26 mouse cellular contexts compared by ENCODE assay signal in the genomic region with DNA sequence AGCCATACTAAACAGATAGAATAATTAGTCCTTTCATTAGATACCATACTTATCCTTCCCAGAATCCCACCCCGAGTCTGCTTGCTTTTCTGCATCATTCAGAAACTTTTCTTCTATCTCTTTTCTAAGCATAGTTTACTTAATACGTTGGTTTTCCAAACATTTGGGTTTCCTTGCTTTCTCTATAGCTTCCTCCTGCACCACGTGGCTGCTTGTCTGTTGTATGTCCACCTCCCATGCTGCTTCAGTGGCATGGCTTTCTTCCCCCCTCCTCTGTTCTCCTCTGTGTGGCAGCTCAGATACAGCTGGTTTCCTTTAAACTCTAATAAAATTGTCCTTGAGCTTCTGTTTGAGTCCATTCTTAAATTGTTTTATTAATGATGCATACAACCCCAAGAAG. TPM values are rescaled to one million over a fixed set of nuclear protein-coding genes. Genes with fewer than 3 reads are reported as not detected.
A peak's percentile ranks its signal among the peaks of the same experiment; 100 is the strongest.
DNase-seq lines count a peak whose midpoint lies in the region; ATAC-seq and TF ChIP-seq lines count a peak whose summit lies in the region.
"Had no signal": no experiment of that assay in that cellular context is flagged by ENCODE, and none has a peak within 500 bp of the region (broad histone marks: within the 10 kb centered on the region; RNA-seq: fewer than 3 reads in every experiment).

No protein-coding gene starts in this region.

- no peak for ATAC-seq in forebrain, embryonic 11.5 days (replicated peaks; ENCODE audit: low FRiP score)
- ATAC-seq in forebrain, embryonic 14.5 days: no peak
- no peak for ATAC-seq in kidney, postnatal 0 days (replicated peaks; ENCODE audit: low FRiP score, low read depth)
- no peak for ATAC-seq in kidney, embryonic 16.5 days (ENCODE audit: low FRiP score, low TSS enrichment)
- ATAC-seq in midbrain, embryonic 11.5 days (ENCODE audit: low FRiP score): no peak
- ATAC-seq in midbrain, embryonic 14.5 days (ENCODE audit: low FRiP score, low TSS enrichment): no peak
- ATAC-seq: activated CD4-positive, CD25-positive, alpha-beta regulatory T cell, adult 4 months; CD4-positive, CD25-positive, alpha-beta regulatory T cell, adult 4 months; forebrain, embryonic 15.5 days; Patski had no signal

- H3K36me3 ChIP-seq in forebrain, embryonic 11.5 days (ENCODE audit: control insufficient read depth, insufficient read depth, low read length): no peaks in the 10 kb centered on the region
- H3K36me3 ChIP-seq in forebrain, embryonic 14.5 days (ENCODE audit: control insufficient read depth, insufficient read depth, low read length): no peaks in the 10 kb centered on the region
- H3K36me3 ChIP-seq in heart, embryonic 10.5 days: no peaks in the 10 kb centered on the region
- H3K36me3 ChIP-seq in kidney, postnatal 0 days (ENCODE audit: insufficient read depth, low read length): no peaks in the 10 kb centered on the region
- no peaks in the 10 kb centered on the region for H3K36me3 ChIP-seq in kidney, embryonic 16.5 days (ENCODE audit: insufficient read depth, low read length)
- H3K36me3 ChIP-seq in midbrain, embryonic 11.5 days (ENCODE audit: control insufficient read depth, insufficient read depth, low read length): no peaks in the 10 kb centered on the region
- H3K36me3 ChIP-seq in midbrain, embryonic 14.5 days (ENCODE audit: control insufficient read depth, insufficient read depth, low read length): no peaks in the 10 kb centered on the region
- H3K36me3 ChIP-seq: embryonic facial prominence, embryonic 10.5 days; embryonic facial prominence, embryonic 12.5 days; forebrain, embryonic 12.5 days; forebrain, embryonic 15.5 days; G1E had no signal

- TF ChIP-seq CTCF in kidney, postnatal 0 days (IDR thresholded peaks at IDR 0.05; ENCODE audit: low read depth): no peak

- H3K4me1 ChIP-seq in forebrain, embryonic 11.5 days (replicated peaks; ENCODE audit: control insufficient read depth, insufficient read depth, low read length): 0 out of 2 replicates have a peak, but pooled peaks cover 2% of the 10 kb centered on the region
- H3K4me1 ChIP-seq in forebrain, embryonic 14.5 days (ENCODE audit: control insufficient read depth, insufficient read depth, low read length): no peaks in the 10 kb centered on the region
- peaks cover 13% of the 10 kb centered on the region for H3K4me1 ChIP-seq in heart, embryonic 10.5 days
- H3K4me1 ChIP-seq in kidney, postnatal 0 days (replicated peaks; ENCODE audit: insufficient read depth, low read length): 0 out of 2 replicates have a peak, but pooled peaks cover 6% of the 10 kb centered on the region
- peaks cover 10% of the 10 kb centered on the region; the same call in 1 of the 2 replicates for H3K4me1 ChIP-seq in kidney, embryonic 16.5 days (ENCODE audit: insufficient read depth, low read length)
- no peaks in the 10 kb centered on the region for H3K4me1 ChIP-seq in midbrain, embryonic 11.5 days (ENCODE audit: control insufficient read depth, insufficient read depth, low read length)
- no peaks in the 10 kb centered on the region for H3K4me1 ChIP-seq in midbrain, embryonic 14.5 days (ENCODE audit: control insufficient read depth, insufficient read depth, low read length)
- H3K4me1 ChIP-seq: forebrain, embryonic 12.5 days had no signal

- no peak overlapping the region for H3K4me2 ChIP-seq in forebrain, embryonic 11.5 days (ENCODE audit: low read depth, low read length, severe bottlenecking)
- H3K4me2 ChIP-seq in forebrain, embryonic 14.5 days (ENCODE audit: low read length): no peak overlapping the region
- no peak overlapping the region for H3K4me2 ChIP-seq in kidney, postnatal 0 days (ENCODE audit: low read length)
- H3K4me2 ChIP-seq in kidney, embryonic 16.5 days (replicated peaks; ENCODE audit: low read depth, low read length): no peak overlapping the region
- H3K4me2 ChIP-seq in midbrain, embryonic 11.5 days: no peak overlapping the region
- no peak overlapping the region for H3K4me2 ChIP-seq in midbrain, embryonic 14.5 days (ENCODE audit: low read length)
- H3K4me2 ChIP-seq: embryonic facial prominence, embryonic 12.5 days; forebrain, embryonic 12.5 days; forebrain, embryonic 15.5 days had no signal

- H3K9me3 ChIP-seq in forebrain, embryonic 11.5 days (ENCODE audit: control insufficient read depth, low read length): no peaks in the 10 kb centered on the region
- no peaks in the 10 kb centered on the region; the same call in 1 of the 2 replicates for H3K9me3 ChIP-seq in forebrain, embryonic 14.5 days (replicated peaks; ENCODE audit: control insufficient read depth, low read length)
- no peaks in the 10 kb centered on the region; the same call in 1 of the 2 replicates for H3K9me3 ChIP-seq in heart, embryonic 10.5 days
- H3K9me3 ChIP-seq in kidney, postnatal 0 days (replicated peaks; ENCODE audit: low read length): no peaks in the 10 kb centered on the region
- peaks cover 8% of the 10 kb centered on the region; the same call in 1 of the 2 replicates for H3K9me3 ChIP-seq in kidney, embryonic 16.5 days (ENCODE audit: low read length)
- H3K9me3 ChIP-seq in midbrain, embryonic 11.5 days (ENCODE audit: control insufficient read depth, low read length): no peaks in the 10 kb centered on the region
- H3K9me3 ChIP-seq in midbrain, embryonic 14.5 days (ENCODE audit: control insufficient read depth, low read length): no peaks in the 10 kb centered on the region
- H3K9me3 ChIP-seq: forebrain, embryonic 15.5 days had no signal

- WGBS in forebrain, embryonic 11.5 days: 73% methylated on average over 3 of the region's 3 CpGs
- WGBS in forebrain, embryonic 14.5 days: 74% methylated on average over 3 of the region's 3 CpGs
- 66% methylated on average over 3 of the region's 3 CpGs for WGBS in heart, embryonic 10.5 days
- 41% methylated on average over 3 of the region's 3 CpGs for WGBS in kidney, postnatal 0 days
- 53% methylated on average over 3 of the region's 3 CpGs for WGBS in kidney, embryonic 16.5 days
- 77% methylated on average over 3 of the region's 3 CpGs for WGBS in midbrain, embryonic 11.5 days
- 76% methylated on average over 3 of the region's 3 CpGs for WGBS in midbrain, embryonic 14.5 days

- no peak overlapping the region for H3K4me3 ChIP-seq in forebrain, embryonic 11.5 days (ENCODE audit: low read depth, low read length)
- no peak overlapping the region for H3K4me3 ChIP-seq in forebrain, embryonic 14.5 days (ENCODE audit: low read depth, low read length)
- H3K4me3 ChIP-seq in heart, embryonic 10.5 days: no peak overlapping the region
- no peak overlapping the region for H3K4me3 ChIP-seq in kidney, postnatal 0 days (replicated peaks; ENCODE audit: low read depth, low read length)
- no peak overlapping the region for H3K4me3 ChIP-seq in kidney, embryonic 16.5 days (ENCODE audit: low read length)
- no peak overlapping the region for H3K4me3 ChIP-seq in midbrain, embryonic 11.5 days (ENCODE audit: low read depth, low read length)
- H3K4me3 ChIP-seq in midbrain, embryonic 14.5 days (replicated peaks; ENCODE audit: low read depth, low read length): no peak overlapping the region
- H3K4me3 ChIP-seq: embryonic facial prominence, embryonic 10.5 days; embryonic facial prominence, embryonic 12.5 days; forebrain, embryonic 12.5 days; forebrain, embryonic 15.5 days had no signal

- no peak overlapping the region for H3K27ac ChIP-seq in forebrain, embryonic 11.5 days (ENCODE audit: low read depth, low read length)
- no peak overlapping the region for H3K27ac ChIP-seq in forebrain, embryonic 14.5 days (ENCODE audit: low read depth, low read length)
- H3K27ac ChIP-seq in heart, embryonic 10.5 days: no peak overlapping the region
- H3K27ac ChIP-seq in kidney, postnatal 0 days: no peak overlapping the region
- H3K27ac ChIP-seq in kidney, embryonic 16.5 days (ENCODE audit: low read length): no peak overlapping the region
- H3K27ac ChIP-seq in midbrain, embryonic 11.5 days (ENCODE audit: low read depth, low read length): no peak overlapping the region
- no peak overlapping the region for H3K27ac ChIP-seq in midbrain, embryonic 14.5 days (replicated peaks; ENCODE audit: low read depth, low read length)
- H3K27ac ChIP-seq: embryonic facial prominence, embryonic 10.5 days; embryonic facial prominence, embryonic 12.5 days; forebrain, embryonic 12.5 days; forebrain, embryonic 15.5 days had no signal

- no peaks in the 10 kb centered on the region for H3K27me3 ChIP-seq in forebrain, embryonic 11.5 days (ENCODE audit: control insufficient read depth, insufficient read depth, low read length)
- no peaks in the 10 kb centered on the region for H3K27me3 ChIP-seq in forebrain, embryonic 14.5 days (replicated peaks; ENCODE audit: control insufficient read depth, insufficient read depth, low read length)
- no peaks in the 10 kb centered on the region for H3K27me3 ChIP-seq in heart, embryonic 10.5 days (ENCODE audit: insufficient read depth, poor library complexity, severe bottlenecking)
- no peaks in the 10 kb centered on the region for H3K27me3 ChIP-seq in kidney, postnatal 0 days (ENCODE audit: insufficient read depth, low read length)
- H3K27me3 ChIP-seq in kidney, embryonic 16.5 days (ENCODE audit: insufficient read depth, low read length): no peaks in the 10 kb centered on the region
- H3K27me3 ChIP-seq in midbrain, embryonic 11.5 days (ENCODE audit: control insufficient read depth, insufficient read depth, low read length): no peaks in the 10 kb centered on the region
- no peaks in the 10 kb centered on the region for H3K27me3 ChIP-seq in midbrain, embryonic 14.5 days (ENCODE audit: control insufficient read depth, insufficient read depth, low read length)
- H3K27me3 ChIP-seq: embryonic facial prominence, embryonic 12.5 days; forebrain, embryonic 12.5 days; forebrain, embryonic 15.5 days; Patski had no signal

- no peak overlapping the region for H3K9ac ChIP-seq in forebrain, embryonic 11.5 days (ENCODE audit: low read length)
- no peak overlapping the region for H3K9ac ChIP-seq in forebrain, embryonic 14.5 days (ENCODE audit: low read length)
- H3K9ac ChIP-seq in kidney, postnatal 0 days (ENCODE audit: low read depth, low read length): no peak overlapping the region
- no peak overlapping the region for H3K9ac ChIP-seq in kidney, embryonic 16.5 days (replicated peaks; ENCODE audit: low read length)
- no peak overlapping the region for H3K9ac ChIP-seq in midbrain, embryonic 11.5 days (ENCODE audit: low read length)
- no peak overlapping the region for H3K9ac ChIP-seq in midbrain, embryonic 14.5 days (replicated peaks; ENCODE audit: low read length)
- H3K9ac ChIP-seq: embryonic facial prominence, embryonic 12.5 days; forebrain, embryonic 12.5 days; forebrain, embryonic 15.5 days had no signal

- peak; percentile 6 for DNase-seq in forebrain, embryonic 11.5 days (ENCODE audit: low spot score)
- no peak for DNase-seq in forebrain, embryonic 14.5 days (ENCODE audit: low spot score)
- DNase-seq in heart, embryonic 10.5 days (ENCODE audit: low spot score): peak; percentile 16
- DNase-seq in heart, adult 9 months (ENCODE audit: low spot score in 2 of 2): no peak
- DNase-seq in kidney, postnatal 0 days (ENCODE audit: low spot score): peak; percentile 56
- peak; percentile 53 for DNase-seq in midbrain, embryonic 11.5 days (ENCODE audit: low spot score, missing footprints)
- no peak for DNase-seq in midbrain, embryonic 14.5 days
- DNase-seq: adrenal gland, adult 8-10 months; adrenal gland, postnatal 14 days; adrenal gland, postnatal 36 days; B cell, adult 2 months; cerebellum, adult 11-12 months; cerebellum, adult 2 months; cerebellum, adult 9-10 months; cerebellum, postnatal 25 days had no signal

RNA-seq across cellular contexts. Expression of gene Mlph, which starts 20.4 kb away (rescaled TPM):
- 0.13 and 0.23 TPM in 2 replicates for polyA plus RNA-seq in forebrain, embryonic 11.5 days (2014; fragmentation: Nextera tagmentation; extraction: Ambion mirVana)
- polyA plus RNA-seq in forebrain, embryonic 14.5 days (2014; fragmentation: Nextera tagmentation; extraction: Ambion mirVana): 0.05 and 0.38 TPM in 2 replicates
- polyA plus RNA-seq in heart, embryonic 10.5 days (2016; fragmentation: Nextera tagmentation; extraction: Ambion mirVana): 0.26 and 0.53 TPM in 2 replicates
- polyA plus RNA-seq in kidney, postnatal 0 days (2015; fragmentation: Nextera tagmentation; extraction: Ambion mirVana): 0.34 and 0.93 TPM in 2 replicates
- polyA plus RNA-seq in kidney, embryonic 16.5 days (2015; fragmentation: Nextera tagmentation; extraction: Ambion mirVana): 0.26 and 0.82 TPM in 2 replicates
- polyA plus RNA-seq in midbrain, embryonic 11.5 days (2014; fragmentation: Nextera tagmentation; extraction: Ambion mirVana): 0.10 and 0.33 TPM in 2 replicates
- polyA plus RNA-seq in midbrain, embryonic 14.5 days (2014; fragmentation: Nextera tagmentation; extraction: Ambion mirVana): 0.12 and 0.42 TPM in 2 replicates
- polyA plus RNA-seq: activated CD4-positive, CD25-positive, alpha-beta regulatory T cell, adult 4 months; CD4-positive, CD25-positive, alpha-beta regulatory T cell, adult 4 months; G1E had no signal

RNA-seq across cellular contexts. Expression of gene Col6a3, which starts 50.8 kb away (rescaled TPM):
- polyA plus RNA-seq in forebrain, embryonic 11.5 days (2014; fragmentation: Nextera tagmentation; extraction: Ambion mirVana): 6.3 and 7.6 TPM in 2 replicates
- 2.9 and 5.5 TPM in 2 replicates for polyA plus RNA-seq in forebrain, embryonic 14.5 days (2014; fragmentation: Nextera tagmentation; extraction: Ambion mirVana)
- 1.6 and 4.6 TPM in 2 replicates for polyA plus RNA-seq in heart, embryonic 10.5 days (2016; fragmentation: Nextera tagmentation; extraction: Ambion mirVana)
- polyA plus RNA-seq in kidney, postnatal 0 days (2015; fragmentation: Nextera tagmentation; extraction: Ambion mirVana): 19.9 and 24.3 TPM in 2 replicates
- polyA plus RNA-seq in kidney, embryonic 16.5 days (2015; fragmentation: Nextera tagmentation; extraction: Ambion mirVana): 34.6 and 43.1 TPM in 2 replicates
- polyA plus RNA-seq in midbrain, embryonic 11.5 days (2014; fragmentation: Nextera tagmentation; extraction: Ambion mirVana): 6.5 and 6.7 TPM in 2 replicates
- polyA plus RNA-seq in midbrain, embryonic 14.5 days (2014; fragmentation: Nextera tagmentation; extraction: Ambion mirVana): 0.72 and 6.9 TPM in 2 replicates
- polyA plus RNA-seq: activated CD4-positive, CD25-positive, alpha-beta regulatory T cell, adult 4 months; CD4-positive, CD25-positive, alpha-beta regulatory T cell, adult 4 months; G1E had no signal

RNA-seq across cellular contexts. Expression of gene Prlh, which starts 58.4 kb away (rescaled TPM):
- not detected in 2 replicates for polyA plus RNA-seq in forebrain, embryonic 11.5 days (2014; fragmentation: Nextera tagmentation; extraction: Ambion mirVana)
- polyA plus RNA-seq in forebrain, embryonic 14.5 days (2014; fragmentation: Nextera tagmentation; extraction: Ambion mirVana): not detected in 2 replicates
- not detected in 2 replicates for polyA plus RNA-seq in heart, embryonic 10.5 days (2016; fragmentation: Nextera tagmentation; extraction: Ambion mirVana)
- not detected in 2 replicates for polyA plus RNA-seq in kidney, postnatal 0 days (2015; fragmentation: Nextera tagmentation; extraction: Ambion mirVana)
- polyA plus RNA-seq in kidney, embryonic 16.5 days (2015; fragmentation: Nextera tagmentation; extraction: Ambion mirVana): not detected in 2 replicates
- polyA plus RNA-seq in midbrain, embryonic 11.5 days (2014; fragmentation: Nextera tagmentation; extraction: Ambion mirVana): not detected in 2 replicates
- not detected in 2 replicates for polyA plus RNA-seq in midbrain, embryonic 14.5 days (2014; fragmentation: Nextera tagmentation; extraction: Ambion mirVana)
- polyA plus RNA-seq: activated CD4-positive, CD25-positive, alpha-beta regulatory T cell, adult 4 months; CD4-positive, CD25-positive, alpha-beta regulatory T cell, adult 4 months; cortical plate, adult 2 months; embryonic facial prominence, embryonic 10.5 days; embryonic facial prominence, embryonic 12.5 days; embryonic facial prominence, embryonic 14.5 days; forebrain, embryonic 12.5 days; forebrain, embryonic 15.5 days; G1E; Patski had no signal

Comparison
In these comparisons a context has a peak if more than half of its experiments do, and no peak if none do; other contexts are left out.
1. DNase-seq: peak in forebrain, embryonic 11.5 days (single experiment), heart, embryonic 10.5 days (single experiment), kidney, postnatal 0 days (single experiment) and midbrain, embryonic 11.5 days (single experiment); none in forebrain, embryonic 14.5 days (single experiment), heart, adult 9 months (0 of 2) and midbrain, embryonic 14.5 days (single experiment).